Mouse (Mus musculus) E14TG2a.4 (cell line): ENCODE data around the gene Zfand4.

ENCODE experiments used
- H3K27me3 ChIP-seq: 2 replicates; pipeline ENCODE4 v1.6.1; 2014; ENCODE audit warnings: low read length, control low read depth; ENCODE audit not compliant: insufficient read depth
- H3K36me3 ChIP-seq: 2 replicates; pipeline ENCODE4 v1.6.1; 2014; ENCODE audit warnings: low read length, control low read depth; ENCODE audit not compliant: insufficient read depth
- H3K4me1 ChIP-seq: replicated peaks from 2 replicates; pipeline ENCODE4 v1.6.1; 2014; ENCODE audit warnings: low read depth, low read length, control low read depth
- H3K4me3 ChIP-seq: replicated peaks from 2 replicates; pipeline ENCODE4 v1.5.1; 2014; ENCODE audit warnings: mild to moderate bottlenecking, low read length
- H3K9me3 ChIP-seq: 2 replicates; pipeline ENCODE4 v1.6.1; 2014; ENCODE audit warnings: low read length, control low read depth
- CTCF ChIP-seq: conservative IDR thresholded peaks from 2 replicates; pipeline ENCODE4 v1.5.1; 2014; ENCODE audit warnings: low read length
- NANOG ChIP-seq: IDR thresholded peaks from 2 replicates; pipeline ENCODE4 v1.6.1; 2014; ENCODE audit warnings: borderline replicate concordance, low read length, mixed read lengths
- POU5F1 ChIP-seq: IDR thresholded peaks from 2 replicates; pipeline ENCODE4 v1.6.1; 2014; ENCODE audit warnings: low read length, borderline replicate concordance

Gene Zfand4

GRCm38 (mm10) chr6:116262824-116263223, 1.2 kb upstream of the Zfand4 start:
- TF ChIP-seq POU5F1 (no peak), NANOG (no peak), CTCF (no peak)
- Histone ChIP-seq H3K4me3 (no peak overlapping the region), H3K36me3 (peaks cover 49% of the 10 kb centered on the region), H3K27me3 (no peaks in the 10 kb centered on the region), H3K9me3 (no peaks in the 10 kb centered on the region), H3K4me1 (peaks cover 34% of the 10 kb centered on the region)

GRCm38 (mm10) chr6:116264836-116265235, 814 bp downstream of the Zfand4 start:
- TF ChIP-seq POU5F1 (no peak), NANOG (no peak), CTCF (no peak)
- H3K4me1 ChIP-seq = peaks cover 34% of the 10 kb centered on the region
- no peaks in the 10 kb centered on the region for H3K9me3 ChIP-seq
- H3K36me3 ChIP-seq = peaks cover 31% of the 10 kb centered on the region
- H3K4me3 ChIP-seq = peak overlapping the region; percentile 81
- H3K27me3 ChIP-seq = no peaks in the 10 kb centered on the region

- H3K4me1 ChIP-seq = peaks cover 34% of the 10 kb centered on the region
- H3K27me3 ChIP-seq = no peaks in the 10 kb centered on the region
- no peak overlapping the region for H3K4me3 ChIP-seq
- H3K9me3 ChIP-seq = no peaks in the 10 kb centered on the region
- H3K36me3 ChIP-seq = peaks cover 23% of the 10 kb centered on the region
- TF ChIP-seq POU5F1 (no peak), NANOG (no peak), CTCF (no peak)
Observed at GRCm38 (mm10) chr6:116265603-116266002, 1.6 kb downstream of the Zfand4 start.

- H3K4me1 ChIP-seq = peaks cover 34% of the 10 kb centered on the region
- H3K36me3 ChIP-seq = peaks cover 14% of the 10 kb centered on the region
- no peaks in the 10 kb centered on the region for H3K9me3 ChIP-seq
- H3K27me3 ChIP-seq = no peaks in the 10 kb centered on the region
- no peak for TF ChIP-seq NANOG
- TF ChIP-seq POU5F1 = no peak
- TF ChIP-seq CTCF = no peak
- H3K4me3 ChIP-seq = no peak overlapping the region
Observed at GRCm38 (mm10) chr6:116266273-116267109, 2.5 kb downstream of the Zfand4 start.

- peaks cover 34% of the 10 kb centered on the region for H3K4me1 ChIP-seq
- H3K4me3 ChIP-seq = no peak overlapping the region
- H3K9me3 ChIP-seq = no peaks in the 10 kb centered on the region
- no peaks in the 10 kb centered on the region for H3K27me3 ChIP-seq
- peaks cover 8% of the 10 kb centered on the region for H3K36me3 ChIP-seq
- no peak for TF ChIP-seq CTCF
- TF ChIP-seq NANOG = no peak
- no peak for TF ChIP-seq POU5F1
Observed at GRCm38 (mm10) chr6:116267110-116267423, 3.0 kb downstream of the Zfand4 start.

GRCm38 (mm10) chr6:116275695-116276094, 11.7 kb downstream of the Zfand4 start:
- Histone ChIP-seq H3K4me1 (no peaks in the 10 kb centered on the region), H3K9me3 (no peaks in the 10 kb centered on the region), H3K27me3 (no peaks in the 10 kb centered on the region), H3K36me3 (no peaks in the 10 kb centered on the region), H3K4me3 (no peak overlapping the region)
- TF ChIP-seq POU5F1 = no peak
- no peak for TF ChIP-seq NANOG
- TF ChIP-seq CTCF = no peak

GRCm38 (mm10) chr6:116278679-116279317, 14.8 kb downstream of the Zfand4 start:
- H3K36me3 ChIP-seq = no peaks in the 10 kb centered on the region
- no peaks in the 10 kb centered on the region for H3K9me3 ChIP-seq
- TF ChIP-seq NANOG (no peak), POU5F1 (no peak), CTCF (no peak)
- H3K4me1 ChIP-seq = no peaks in the 10 kb centered on the region
- H3K4me3 ChIP-seq = no peak overlapping the region
- H3K27me3 ChIP-seq = no peaks in the 10 kb centered on the region

- Histone ChIP-seq H3K27me3 (no peaks in the 10 kb centered on the region), H3K4me3 (no peak overlapping the region), H3K4me1 (no peaks in the 10 kb centered on the region), H3K9me3 (no peaks in the 10 kb centered on the region), H3K36me3 (no peaks in the 10 kb centered on the region)
- TF ChIP-seq CTCF (no peak), NANOG (no peak), POU5F1 (no peak)
Observed at GRCm38 (mm10) chr6:116281014-116281413, 17.0 kb downstream of the Zfand4 start.

GRCm38 (mm10) chr6:116282546-116282945, 18.5 kb downstream of the Zfand4 start:
- TF ChIP-seq NANOG (no peak), CTCF (peak; percentile 38)
- Histone ChIP-seq H3K4me1 (0 out of 2 replicates have a peak, but pooled peaks cover 5% of the 10 kb centered on the region), H3K27me3 (no peaks in the 10 kb centered on the region), H3K4me3 (no peak overlapping the region), H3K9me3 (no peaks in the 10 kb centered on the region), H3K36me3 (no peaks in the 10 kb centered on the region)
